Mouse (Mus musculus) G1E (cell line): Measurements from ENCODE around the gene Lyzl6.

Source experiments
- CTCF ChIP-seq: IDR thresholded peaks from 2 replicates; pipeline ENCODE4 v1.5.1; 2012; ENCODE audit warnings: low read depth, low read length, inconsistent platforms, mixed read lengths
- POLR2AphosphoS5 ChIP-seq: IDR thresholded peaks from 2 replicates; pipeline ENCODE4 v1.6.1; 2012; ENCODE audit warnings: low read depth, low read length, inconsistent platforms; ENCODE audit not compliant: insufficient replicate concordance

DNA sequence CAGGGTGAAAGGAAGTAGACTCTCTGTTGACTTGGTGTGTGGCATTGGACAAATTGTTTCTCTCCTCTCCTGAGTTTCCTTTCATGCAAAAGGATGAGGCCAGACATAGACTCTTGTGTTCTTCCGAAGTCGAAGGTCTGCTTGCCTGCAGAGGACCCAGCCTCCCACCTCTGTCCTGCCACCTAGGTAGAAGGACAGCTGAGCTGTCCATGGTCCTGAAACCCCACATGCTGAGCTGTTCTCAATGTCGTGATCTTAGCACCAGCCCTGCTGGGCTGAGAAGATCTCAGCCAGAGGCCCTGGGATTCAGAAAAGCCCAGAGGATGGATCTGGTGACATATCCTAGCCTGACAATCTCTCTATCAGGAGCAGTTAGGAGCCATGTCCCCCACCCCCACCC lies 17.8 kb upstream of the Lyzl6 start:
- TF ChIP-seq CTCF: no peak
- no peak for TF ChIP-seq POLR2AphosphoS5
